Mouse (Mus musculus): Measurements from ENCODE around the gene Secisbp2.

DNA sequence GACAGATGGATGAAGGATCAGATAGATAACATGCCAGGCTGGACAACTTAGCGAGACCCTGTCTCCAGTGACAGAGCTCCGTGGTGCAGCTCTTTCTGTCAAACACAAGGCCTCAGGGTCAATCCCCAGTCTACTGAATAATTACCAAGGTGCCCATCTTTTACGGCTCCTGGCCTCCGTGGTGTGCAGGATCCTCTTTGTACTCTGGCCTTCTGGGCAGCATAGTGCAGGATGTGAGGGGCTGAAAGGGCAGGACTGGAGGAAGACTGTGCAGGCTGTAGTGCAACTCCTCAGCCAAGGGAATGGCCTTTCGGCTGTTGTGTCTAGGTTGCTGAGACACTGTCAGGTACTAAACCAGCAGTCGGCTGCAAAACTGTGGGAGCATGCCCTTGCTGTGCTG, 1.7 kb downstream of the Secisbp2 start:
- no peak for TF ChIP-seq TCF12 (IDR thresholded peaks at IDR 0.05; ENCODE audit: low read depth, low read length)
- TF ChIP-seq CTCF (conservative IDR thresholded peaks at IDR 0.05 in 1 of 2, IDR thresholded peaks at IDR 0.05 in 1 of 2; ENCODE audit: low read depth in 2 of 2, low read length in 2 of 2): no peak
- no peak for TF ChIP-seq POLR2AphosphoS2 (IDR thresholded peaks at IDR 0.05; ENCODE audit: low read depth, low read length)
- no peak for TF ChIP-seq E2F4 (IDR thresholded peaks at IDR 0.05; ENCODE audit: insufficient replicate concordance, low read depth, low read length)
- no peak for TF ChIP-seq CHD2 (IDR thresholded peaks at IDR 0.05; ENCODE audit: low read length)
- TF ChIP-seq BHLHE40 (IDR thresholded peaks at IDR 0.05; ENCODE audit: low read depth, low read length): no peak
- no peak for TF ChIP-seq POLR2A (IDR thresholded peaks at IDR 0.05; ENCODE audit: low read depth, low read length)
- TF ChIP-seq MAFK (IDR thresholded peaks at IDR 0.05; ENCODE audit: insufficient replicate concordance, low read length): no peak
- no peak for TF ChIP-seq EP300 (IDR thresholded peaks at IDR 0.05; ENCODE audit: low read length)
- no peak for TF ChIP-seq MYC (IDR thresholded peaks at IDR 0.05; ENCODE audit: low read depth, low read length)
- TF ChIP-seq ZC3H11A (IDR thresholded peaks at IDR 0.05; ENCODE audit: low read depth, low read length): no peak
- no peak for TF ChIP-seq USF1 (IDR thresholded peaks at IDR 0.05; ENCODE audit: low read depth, low read length)
- TF ChIP-seq ZKSCAN1 (IDR thresholded peaks at IDR 0.05; ENCODE audit: borderline replicate concordance, low read depth, low read length): no peak
- no peak for TF ChIP-seq SMC3 (IDR thresholded peaks at IDR 0.05; ENCODE audit: low read depth, low read length)

Data from CH12.LX (cell line).